Mouse (Mus musculus): ENCODE measurements around the gene Tecpr1.

DNA sequence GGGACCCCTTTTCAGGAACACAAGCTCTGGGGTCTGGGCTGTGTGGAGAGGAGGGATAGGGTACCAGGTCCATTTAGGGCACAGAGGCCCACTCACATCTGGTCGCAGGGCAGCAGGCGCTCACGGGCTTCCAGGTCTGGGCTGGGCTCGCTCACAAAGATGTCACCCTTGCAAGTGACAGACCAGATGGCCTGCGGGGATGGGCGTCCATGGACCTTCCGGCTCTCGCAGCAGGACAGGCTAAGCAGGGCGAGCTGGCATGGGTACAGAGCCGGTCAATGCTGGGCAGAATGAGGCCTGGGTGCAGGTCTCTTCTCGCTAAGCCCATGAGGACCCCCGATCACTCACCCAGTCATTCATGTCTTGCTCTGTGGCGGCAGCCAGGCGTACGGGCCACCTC, 17.3 kb downstream of the Tecpr1 start:
- no peak for TF ChIP-seq CTCF (IDR thresholded peaks at IDR 0.05; ENCODE audit: borderline replicate concordance, extremely low read depth, insufficient read depth, insufficient read length)
- TF ChIP-seq POLR2A (IDR thresholded peaks at IDR 0.05; ENCODE audit: borderline replicate concordance, extremely low read depth, insufficient read depth, insufficient read length, poor library complexity, severe bottlenecking): no peak

Measured in brain, embryonic 14.5 days (tissue).